Mouse (Mus musculus) neutrophil, adult 5-6 weeks (primary cell): ENCODE measurements around the gene Vwa7. TPM values are rescaled to one million over a fixed set of nuclear protein-coding genes. Genes with fewer than 3 reads are reported as not detected.

ENCODE experiments used
- ATAC-seq: fragments of 151-379, 151-347 bp; 2 replicates; pipeline ENCODE4 v1.8.0; 2017; ENCODE audit warnings: mild to moderate bottlenecking, moderate TSS enrichment; ENCODE audit not compliant: insufficient number of reproducible peaks, poor library complexity, low FRiP score, severe bottlenecking; ENCODE audit errors: extremely low read depth
- total RNA-seq: library from RNA; stranded (forward); fragments of 200-1000 nt; gene quantifications from 2 replicates; pipeline ENCODE4 v1.2.3, GENCODE M21; 2017

Vwa7 gene
- total RNA-seq, 1 experiment from 2014 or later = 1.2 TPM

GRCm38 (mm10) chr17:35016791-35017705 lies 669 bp downstream of the Vwa7 start:
- ATAC-seq = 0 out of 2 replicates have a peak, but pooled peaks have one; percentile 27

- ATAC-seq = no peak
Measured at GRCm38 (mm10) chr17:35017706-35018030, 1.3 kb downstream of the Vwa7 start.

GRCm38 (mm10) chr17:35018171-35018570 lies 1.8 kb downstream of the Vwa7 start:
- no peak for ATAC-seq

DNA sequence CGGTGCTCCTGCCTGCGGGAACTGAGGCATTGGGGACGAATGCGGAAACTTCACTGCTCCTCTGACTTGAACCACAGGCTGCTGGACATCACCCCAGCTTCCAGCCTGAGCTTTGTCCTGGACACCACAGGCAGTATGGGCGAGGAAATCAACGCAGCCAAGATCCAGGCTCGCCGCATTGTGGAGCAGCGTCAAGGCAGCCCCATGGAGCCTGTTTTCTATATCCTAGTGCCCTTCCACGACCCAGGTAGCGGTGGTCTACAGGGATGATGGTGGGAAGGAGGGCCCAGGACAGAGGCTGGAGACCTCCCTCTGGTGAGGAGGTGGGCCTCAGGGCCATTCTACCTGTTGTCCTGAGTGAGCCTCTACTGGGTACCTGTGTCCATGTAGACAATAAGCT lies 3.5 kb downstream of the Vwa7 start:
- ATAC-seq = no peak

GRCm38 (mm10) chr17:35020551-35020950 lies 4.2 kb downstream of the Vwa7 start:
- no peak for ATAC-seq

DNA sequence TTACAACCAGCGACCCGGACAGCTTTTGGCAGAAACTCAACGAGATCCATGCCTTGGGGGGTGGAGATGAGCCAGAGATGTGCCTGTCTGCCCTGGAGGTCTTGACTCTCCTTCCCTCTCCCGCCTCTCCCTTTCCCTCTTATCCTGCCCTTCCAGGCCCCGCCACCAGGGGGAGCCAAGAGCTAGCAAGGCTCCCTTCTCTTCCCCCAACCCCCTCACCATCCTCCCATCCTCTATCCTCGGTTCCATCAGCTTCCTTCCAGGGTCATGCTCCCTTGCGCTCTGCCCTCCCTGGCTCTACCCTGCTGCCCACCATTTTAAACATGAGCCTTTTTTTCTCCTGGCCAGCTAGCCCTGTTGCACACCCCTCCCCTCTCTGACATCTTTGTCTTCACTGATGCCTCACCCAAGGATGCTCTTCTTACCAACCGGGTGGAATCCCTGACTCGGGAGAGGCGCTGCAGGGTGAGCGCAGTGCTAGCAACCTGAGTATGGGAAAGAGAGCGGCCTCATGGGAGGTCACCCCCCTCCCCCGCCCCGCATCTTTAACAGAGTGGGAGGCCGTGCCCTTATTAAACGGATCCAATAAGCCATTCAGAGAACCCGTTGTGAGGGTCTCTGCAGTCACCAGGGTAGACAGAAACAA lies 4.9 kb downstream of the Vwa7 start:
- ATAC-seq = peak; percentile 68

GRCm38 (mm10) chr17:35021842-35022477 lies 5.6 kb downstream of the Vwa7 start:
- ATAC-seq = no peak

- no peak for ATAC-seq
Measured at GRCm38 (mm10) chr17:35022541-35023060, 6.2 kb downstream of the Vwa7 start.

DNA sequence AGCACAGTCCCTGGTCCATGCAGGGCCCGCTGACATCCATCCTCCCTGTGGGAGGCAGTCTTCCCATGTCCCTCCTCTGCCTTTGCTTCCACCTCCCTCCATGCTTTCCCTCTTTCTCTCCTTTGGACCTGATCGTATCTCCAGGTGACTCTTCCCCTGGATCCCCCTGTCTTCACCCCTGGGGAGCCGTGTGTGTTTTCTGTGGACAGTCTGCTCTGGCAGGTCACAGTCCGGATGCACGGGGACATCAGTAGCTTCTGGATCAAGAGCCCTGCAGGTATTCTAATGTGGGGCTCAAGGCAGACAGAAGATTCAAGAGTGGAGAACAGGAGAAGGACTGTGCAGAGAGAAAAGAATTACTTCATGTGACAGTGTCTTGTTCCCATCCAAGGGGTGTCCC lies 6.8 kb downstream of the Vwa7 start:
- no peak for ATAC-seq

DNA sequence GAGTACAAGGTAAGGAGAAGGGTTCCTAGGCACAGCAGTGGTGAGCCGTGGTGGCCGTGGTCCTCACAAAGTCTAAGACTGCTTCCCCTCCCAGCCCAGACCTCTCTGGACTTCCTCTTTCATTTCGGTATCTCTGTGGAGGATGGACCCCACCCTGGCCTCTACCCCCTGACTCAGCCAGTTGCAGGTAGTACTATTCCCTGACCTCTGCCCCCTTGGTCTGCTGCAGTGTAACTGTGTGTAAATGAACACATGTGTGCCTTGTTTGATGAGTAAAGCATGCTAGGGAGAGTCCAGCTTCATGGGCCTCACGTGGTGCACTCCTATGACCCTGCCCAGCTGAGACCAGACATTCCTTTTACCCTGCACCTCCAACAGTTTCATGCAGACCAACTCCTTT lies 7.4 kb downstream of the Vwa7 start:
- peak; percentile 30; the same call in 1 of the 2 replicates for ATAC-seq

- ATAC-seq = no peak
Measured at GRCm38 (mm10) chr17:35024261-35024660, 7.9 kb downstream of the Vwa7 start.

DNA sequence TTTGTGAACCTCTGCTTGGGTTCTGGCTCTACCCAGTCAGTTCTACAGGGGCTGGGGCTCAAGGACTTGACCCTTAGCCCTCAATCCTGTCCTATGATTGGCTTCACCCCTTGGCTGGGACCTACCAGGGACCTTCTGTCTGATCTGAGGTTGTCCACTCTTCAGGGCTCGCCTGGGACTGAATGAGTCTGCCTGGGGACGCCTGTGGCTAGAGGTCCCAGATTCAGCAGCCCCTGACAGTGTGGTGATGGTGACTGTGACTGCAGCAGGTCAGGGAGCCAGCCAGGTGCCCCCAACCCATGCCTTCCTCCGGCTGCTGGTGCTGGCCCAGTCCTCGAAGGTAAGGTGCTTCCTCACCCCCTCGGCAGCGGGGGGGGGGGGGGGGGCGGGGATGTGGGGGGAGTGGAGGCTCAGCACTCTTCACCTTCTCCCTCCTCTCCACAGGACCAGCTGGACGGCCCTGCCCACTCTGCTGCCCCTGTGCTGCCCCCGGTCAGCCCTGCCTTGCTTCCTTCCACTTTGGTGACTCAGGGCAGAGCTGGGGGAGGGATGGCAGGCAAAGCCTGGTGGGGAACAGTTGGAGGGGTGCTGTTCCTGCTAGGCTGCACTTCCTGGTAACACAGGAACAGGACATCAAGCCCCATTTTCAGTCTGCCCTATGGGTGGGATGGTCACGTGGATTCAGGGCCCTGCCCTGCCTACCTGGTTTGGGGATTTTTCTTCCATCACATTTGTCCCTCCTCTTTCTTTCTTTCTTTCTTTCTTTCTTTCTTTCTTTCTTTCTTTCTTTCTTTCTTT lies 8.5 kb downstream of the Vwa7 start:
- no peak for ATAC-seq

GRCm38 (mm10) chr17:35026206-35026605 lies 9.8 kb downstream of the Vwa7 start:
- ATAC-seq = no peak

- ATAC-seq = no peak
Measured at GRCm38 (mm10) chr17:35027277-35028068, 11.1 kb downstream of the Vwa7 start, which contains the start of gene Sapcd1. TSS of gene Sapcd1 (minus strand) at chr17:35028016.

- no peak for ATAC-seq
Measured at GRCm38 (mm10) chr17:35028315-35028714, 11.9 kb downstream of the Vwa7 start.

- peak; percentile 42; the same call in 1 of the 2 replicates for ATAC-seq
Measured at GRCm38 (mm10) chr17:35029691-35030532, 13.5 kb downstream of the Vwa7 start.

GRCm38 (mm10) chr17:35031272-35031671 lies 14.9 kb downstream of the Vwa7 start:
- no peak for ATAC-seq
